Mouse (Mus musculus) hindbrain, postnatal 0 days (tissue): ENCODE data around the gene Lemd2. TPM values are rescaled to one million over a fixed set of nuclear protein-coding genes. Genes with fewer than 3 reads are reported as not detected.

Experiments used
- ATAC-seq: fragments of 200-750 bp; cut with Nextera tagmentation; 2 replicates; pipeline ENCODE4 v1.8.0; 2017; ENCODE audit warnings: mild to moderate bottlenecking, moderate TSS enrichment, moderate library complexity
- DNase-seq: peaks from one replicate; pipeline ENCODE4 v3.0.0-alpha.2; 2015; ENCODE audit warnings: low spot score
- H3K27ac ChIP-seq: fragments of 300-500 bp; sonication (generic); 2 replicates; pipeline ENCODE4 v1.5.1; 2014; ENCODE audit warnings: mild to moderate bottlenecking
- H3K27me3 ChIP-seq: fragments of 300-500 bp; sonication (generic); 2 replicates; pipeline ENCODE4 v1.6.1; 2014; ENCODE audit warnings: low read length, mixed read lengths; ENCODE audit not compliant: insufficient read depth
- H3K36me3 ChIP-seq: fragments of 300-500 bp; sonication (generic); 2 replicates; pipeline ENCODE4 v1.6.1; 2014; ENCODE audit warnings: low read length, mixed read lengths; ENCODE audit not compliant: insufficient read depth
- H3K4me1 ChIP-seq: fragments of 300-500 bp; sonication (generic); 2 replicates; pipeline ENCODE4 v1.6.1; 2014; ENCODE audit warnings: antibody characterized with exemption, low read length, mixed read lengths; ENCODE audit not compliant: insufficient read depth
- H3K4me2 ChIP-seq: fragments of 300-500 bp; sonication (generic); 2 replicates; pipeline ENCODE4 v1.6.1; 2014; ENCODE audit warnings: low read depth, mild to moderate bottlenecking, low read length, moderate library complexity, mixed read lengths
- H3K4me3 ChIP-seq: fragments of 300-500 bp; sonication (generic); 2 replicates; pipeline ENCODE4 v1.5.1; 2014; ENCODE audit warnings: low read length
- H3K9ac ChIP-seq: fragments of 300-500 bp; sonication (generic); replicated peaks from 2 replicates; pipeline ENCODE4 v1.6.1; 2014; ENCODE audit warnings: mild to moderate bottlenecking, low read length, moderate library complexity, mixed read lengths
- H3K9me3 ChIP-seq: fragments of 300-500 bp; sonication (generic); 2 replicates; pipeline ENCODE4 v1.6.1; 2016; ENCODE audit warnings: low read length, mixed read lengths
- CTCF ChIP-seq: IDR thresholded peaks from 2 replicates; pipeline ENCODE4 v1.5.1; 2016; ENCODE audit warnings: antibody characterized with exemption, control low read depth, low read depth
- WGBS: fragments of 180-500 bp; shearing (Covaris S2); extraction: QIAGEN DNeasy Blood & Tissue Kit; methylation state at CpG from one replicate; pipeline ENCODE4 v1.1.7; 2014; 5-methylcytosine and 5-hydroxymethylcytosine counted together
- polyA plus RNA-seq: library from polyadenylated mRNA; unstranded; fragments of >200 nt; fragmentation: Nextera tagmentation; extraction: Ambion mirVana; gene quantifications from 2 replicates; pipeline ENCODE4 v1.2.1, GENCODE M21; 2015
- total RNA-seq: library from RNA; depleted of rRNA; stranded (reverse); fragments of >200 nt; gene quantifications from 2 replicates; pipeline ENCODE4 v1.2.3, GENCODE M21; 2014

Lemd2 gene
- total and polyA plus RNA-seq, 2 experiments from 2014 or later = 18.4 to 112 TPM

DNA sequence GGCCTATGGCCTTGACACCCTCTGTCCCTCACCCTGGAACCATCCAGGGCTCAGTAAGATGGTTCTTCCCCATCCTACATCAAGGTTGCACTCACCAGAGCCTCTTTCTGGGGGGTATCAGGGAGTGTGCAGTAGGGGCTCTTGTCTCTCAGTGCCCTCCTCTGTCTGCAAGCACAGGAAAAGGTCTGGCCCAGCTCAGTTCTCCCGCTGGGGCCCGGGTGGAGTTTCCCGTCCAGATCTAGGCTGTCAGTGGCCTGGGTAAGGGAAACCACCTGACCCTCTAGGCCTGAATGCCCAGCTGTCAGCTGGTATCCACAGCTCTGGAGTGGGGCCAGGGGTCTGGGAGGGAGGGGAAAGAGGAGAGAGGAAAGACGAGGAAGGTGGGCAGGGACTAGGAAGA is 36.7 kb downstream of the Lemd2 start, which contains the start of gene Ip6k3:
TSS of gene Ip6k3 (minus strand) at position 251 of the 400 bp plus-strand sequence.
- no peak for TF ChIP-seq CTCF
- no peak within 1 kb of the TSS for H3K27ac ChIP-seq
- WGBS = 37% methylated on average over 4 of the region's 4 CpGs
- H3K27me3 ChIP-seq = no peaks in the 10 kb centered on the region
- H3K4me2 ChIP-seq = no peak within 1 kb of the TSS
- no peaks in the 10 kb centered on the region for H3K9me3 ChIP-seq
- H3K36me3 ChIP-seq = no peaks in the 10 kb centered on the region
- no peak for ATAC-seq
- H3K4me3 ChIP-seq = no peak within 1 kb of the TSS
- H3K4me1 ChIP-seq = no peaks in the 10 kb centered on the region
- H3K9ac ChIP-seq = no peak within 1 kb of the TSS
- peak; percentile 49 for DNase-seq

DNA sequence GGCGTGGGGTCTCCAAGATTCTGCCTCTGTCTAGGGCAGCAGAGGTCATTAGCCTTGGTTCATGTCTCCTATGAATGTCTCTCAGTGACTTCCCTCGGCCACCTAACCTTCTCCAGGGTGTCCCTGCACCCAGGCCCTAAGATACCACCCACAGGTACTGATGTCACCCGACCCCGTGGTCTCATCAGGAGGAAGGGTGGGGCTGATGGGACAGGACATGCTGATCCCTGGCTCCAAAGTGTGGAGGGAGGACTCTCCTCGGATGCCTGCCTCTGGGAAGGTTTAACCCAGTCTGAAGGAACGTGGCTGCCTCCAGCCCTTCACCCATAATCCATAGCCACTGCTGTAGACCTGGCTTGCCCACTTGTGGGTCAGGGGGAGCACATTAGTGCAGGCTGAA is 37.4 kb downstream of the Lemd2 start:
- no peak for TF ChIP-seq CTCF
- no peak for DNase-seq
- Histone ChIP-seq H3K36me3 (no peaks in the 10 kb centered on the region), H3K4me2 (no peak overlapping the region), H3K27me3 (no peaks in the 10 kb centered on the region), H3K9ac (no peak overlapping the region), H3K4me1 (no peaks in the 10 kb centered on the region), H3K4me3 (no peak overlapping the region), H3K27ac (no peak overlapping the region), H3K9me3 (no peaks in the 10 kb centered on the region)
- no peak for ATAC-seq
- WGBS = 77% methylated on average over 6 of the region's 6 CpGs

DNA sequence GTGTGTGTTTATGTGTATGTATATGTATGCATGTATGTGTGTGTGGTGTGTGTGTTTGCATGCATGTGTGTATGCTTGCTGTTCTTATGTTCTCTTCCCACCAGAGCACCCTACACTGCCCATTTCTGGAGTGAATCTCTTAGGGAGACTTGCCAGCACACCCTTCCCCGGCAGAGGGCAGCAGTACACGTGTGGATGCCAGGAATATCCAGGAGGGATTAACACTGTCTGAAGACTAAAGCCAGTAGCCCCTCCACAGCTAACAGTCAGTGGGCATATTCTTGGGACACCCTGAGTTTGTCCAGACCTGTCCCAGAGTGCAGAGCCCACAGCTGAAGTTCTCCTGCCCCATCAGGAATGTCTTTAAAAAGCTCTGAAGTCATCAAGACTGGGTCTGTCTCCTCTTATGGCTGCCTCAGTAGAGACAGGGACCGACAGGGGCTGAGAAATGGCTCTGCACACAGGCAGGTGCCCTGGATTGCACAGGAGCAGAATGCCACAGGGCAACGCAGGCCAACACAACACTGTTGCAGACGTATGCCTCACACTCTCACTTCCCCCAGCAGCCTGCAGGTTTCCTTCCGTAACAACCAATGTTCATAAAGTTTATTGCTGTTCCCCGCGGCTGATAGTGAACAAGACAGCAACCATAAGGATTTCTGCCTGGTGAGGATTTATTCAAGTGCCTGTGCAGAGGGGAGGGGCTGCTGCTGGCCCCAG is 39.1 kb downstream of the Lemd2 start:
- ATAC-seq = peak; percentile 69; the same call in 1 of the 2 replicates
- peak; percentile 87 for TF ChIP-seq CTCF
- H3K9me3 ChIP-seq = no peaks in the 10 kb centered on the region
- no peak overlapping the region for H3K27ac ChIP-seq
- no peaks in the 10 kb centered on the region for H3K36me3 ChIP-seq
- H3K4me1 ChIP-seq = no peaks in the 10 kb centered on the region
- 64% methylated on average over 8 of the region's 8 CpGs for WGBS
- no peak overlapping the region for H3K9ac ChIP-seq
- H3K27me3 ChIP-seq = no peaks in the 10 kb centered on the region
- peak; percentile 82 for DNase-seq
- no peak overlapping the region for H3K4me2 ChIP-seq
- no peak overlapping the region for H3K4me3 ChIP-seq

DNA sequence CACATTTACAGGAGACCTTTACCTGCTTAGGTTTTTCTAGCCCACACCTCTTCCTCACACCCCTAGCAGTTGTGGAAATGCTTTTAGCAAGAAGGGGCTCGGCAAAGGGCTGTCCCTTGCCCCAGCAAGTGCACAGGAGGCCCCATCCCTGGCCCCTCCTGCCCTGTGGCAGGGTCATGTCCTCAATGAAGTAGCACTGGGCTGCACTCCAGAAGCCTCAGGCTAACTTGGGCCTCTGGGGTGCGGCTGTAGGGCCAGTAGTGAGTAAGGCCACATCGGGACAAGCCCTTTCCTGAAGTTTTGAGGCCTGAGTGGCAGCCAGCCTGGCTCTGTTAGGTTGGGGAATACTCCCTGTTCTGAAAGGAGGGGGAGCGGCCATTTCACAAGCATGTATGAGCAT is 43.4 kb downstream of the Lemd2 start:
- no peaks in the 10 kb centered on the region for H3K36me3 ChIP-seq
- no peak overlapping the region for H3K27ac ChIP-seq
- no peaks in the 10 kb centered on the region for H3K4me1 ChIP-seq
- DNase-seq (no peak), ATAC-seq (no peak)
- no peak overlapping the region for H3K4me3 ChIP-seq
- TF ChIP-seq CTCF = no peak
- no peaks in the 10 kb centered on the region for H3K9me3 ChIP-seq
- 74% methylated on average over 4 of the region's 4 CpGs for WGBS
- H3K9ac ChIP-seq = no peak overlapping the region
- H3K4me2 ChIP-seq = no peak overlapping the region
- H3K27me3 ChIP-seq = no peaks in the 10 kb centered on the region

DNA sequence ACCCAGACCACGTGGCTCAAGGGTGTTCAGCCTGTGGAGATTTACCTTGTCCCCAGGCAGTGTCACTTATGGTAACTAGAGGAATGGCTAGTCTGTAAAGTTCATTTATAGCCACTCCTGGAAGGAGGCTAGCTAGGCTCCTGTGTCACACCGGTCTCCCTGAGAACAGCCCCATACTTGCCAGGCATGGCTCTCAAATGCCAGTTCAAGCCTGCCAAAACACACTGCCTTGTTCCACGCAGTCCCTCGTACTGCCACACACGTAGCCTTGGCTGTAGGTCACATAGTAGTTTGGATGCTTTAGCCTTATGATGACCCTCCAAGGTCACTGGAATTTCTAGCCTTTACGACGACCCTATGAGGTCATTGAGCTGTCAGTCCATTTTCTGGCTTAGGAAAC is 45.1 kb downstream of the Lemd2 start:
- no peak overlapping the region for H3K27ac ChIP-seq
- no peaks in the 10 kb centered on the region for H3K4me1 ChIP-seq
- WGBS = 78% methylated on average over 7 of the region's 7 CpGs
- no peaks in the 10 kb centered on the region for H3K36me3 ChIP-seq
- no peak overlapping the region for H3K4me3 ChIP-seq
- TF ChIP-seq CTCF = no peak
- ATAC-seq (no peak), DNase-seq (no peak)
- no peaks in the 10 kb centered on the region for H3K27me3 ChIP-seq
- no peak overlapping the region for H3K4me2 ChIP-seq
- H3K9me3 ChIP-seq = no peaks in the 10 kb centered on the region
- H3K9ac ChIP-seq = no peak overlapping the region

DNA sequence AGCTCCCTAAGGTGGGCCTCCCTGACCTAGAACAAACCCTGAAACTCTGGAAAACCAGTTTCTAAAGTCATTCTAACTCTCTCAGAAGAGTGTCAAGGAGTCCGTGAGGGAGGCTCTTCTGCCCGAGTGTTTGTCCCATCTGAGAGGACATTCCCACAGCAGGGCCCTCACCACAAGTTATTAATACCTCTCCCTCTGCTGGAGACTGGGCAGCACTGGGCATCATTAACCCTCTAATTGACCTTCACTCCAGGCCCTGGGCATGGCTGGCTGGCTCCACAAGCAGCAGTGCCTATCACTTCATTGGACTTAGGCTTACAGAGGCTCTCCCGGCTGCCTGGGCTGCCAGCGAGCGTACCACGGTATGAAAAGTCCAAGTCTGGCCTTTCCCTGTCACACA is 45.8 kb downstream of the Lemd2 start:
- H3K9ac ChIP-seq = no peak overlapping the region

DNA sequence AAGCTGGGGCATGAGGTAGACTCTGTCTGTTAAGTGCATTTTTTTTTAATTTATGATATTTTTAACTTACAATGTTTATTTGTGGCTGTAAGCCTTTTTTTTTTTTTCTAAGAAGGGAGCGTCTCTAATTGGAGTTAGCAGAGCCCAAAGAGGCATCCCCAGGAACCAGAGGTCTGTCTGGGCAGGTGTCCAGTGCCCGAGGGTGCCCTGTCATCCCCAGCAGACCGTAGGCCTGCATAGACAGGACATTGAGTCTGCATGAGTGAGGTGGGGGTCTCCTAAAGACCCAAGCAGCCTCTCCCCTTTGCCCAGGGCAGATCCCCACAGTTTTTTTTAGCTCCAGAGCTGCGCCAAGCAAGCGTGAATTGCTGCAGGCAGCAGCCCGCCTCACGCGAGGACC is 48.5 kb downstream of the Lemd2 start:
- 64% methylated on average over 8 of the region's 8 CpGs for WGBS
- Histone ChIP-seq H3K4me2 (no peak overlapping the region), H3K36me3 (no peaks in the 10 kb centered on the region), H3K9ac (peak overlapping the region; percentile 13; the same call in 1 of the 2 replicates), H3K27me3 (no peaks in the 10 kb centered on the region), H3K9me3 (no peaks in the 10 kb centered on the region), H3K27ac (no peak overlapping the region), H3K4me1 (peaks cover 12% of the 10 kb centered on the region), H3K4me3 (no peak overlapping the region)
- ATAC-seq (no peak), DNase-seq (no peak)
- TF ChIP-seq CTCF = no peak

More for the DNA sequence above, 45.8 kb downstream of the Lemd2 start:
- H3K27me3 ChIP-seq = no peaks in the 10 kb centered on the region
- H3K4me3 ChIP-seq = no peak overlapping the region
- no peak for ATAC-seq
- DNase-seq = no peak
- no peaks in the 10 kb centered on the region for H3K36me3 ChIP-seq
- TF ChIP-seq CTCF = no peak
- H3K27ac ChIP-seq = no peak overlapping the region
- H3K4me1 ChIP-seq = peaks cover 6% of the 10 kb centered on the region; the same call in 1 of the 2 replicates
- H3K4me2 ChIP-seq = no peak overlapping the region
- 78% methylated on average over 6 of the region's 6 CpGs for WGBS
- H3K9me3 ChIP-seq = no peaks in the 10 kb centered on the region
